Mouse (Mus musculus) adrenal gland, adult 18-20 months (tissue): ENCODE data around the gene Sema3g. TPM values are rescaled to one million over a fixed set of nuclear protein-coding genes. Genes with fewer than 3 reads are reported as not detected.

ENCODE experiments used
- DNase-seq, 2 experiments: peaks; one replicate each; pipeline ENCODE4 v3.0.0; 2021 to 2022; ENCODE audit warnings: low spot score in 2 of 2
- long read RNA-seq, 2 experiments: library from polyadenylated mRNA; stranded (forward); transcript quantifications; one replicate each; pipeline ENCODE4 v2.0.0; 2021
- total RNA-seq, 2 experiments: library from RNA; stranded (reverse); gene quantifications; 1 replicate in 1 of 2; 2 replicates in 1 of 2; pipeline ENCODE4 v1.2.3; 2021

Sema3g gene
- total RNA-seq, result 10 to 100 TPM in 1 of 2 experiments, 1 to 10 TPM in 1; 8.5 to 10.6 TPM
- long read RNA-seq, experiment 1, full-length matches to known transcripts, result 1 of 2 reads
- long read RNA-seq, experiment 1, partial matches to known transcripts, result 0 of 2 reads
- long read RNA-seq, experiment 1, other reads (novel, unspliced or antisense), result 1 of 2 reads
- long read RNA-seq, experiment 2, partial matches to known transcripts, result 4 of 4 reads
- long read RNA-seq, experiment 2, other reads (novel, unspliced or antisense), result 0 of 4 reads

- peak in 1 of 2 experiments; percentile 52 for DNase-seq
Measured at GRCm38 (mm10) chr14:31217666-31218065, at the start of gene Sema3g. Sema3g (plus strand) TSS chr14:31217860.

GRCm38 (mm10) chr14:31168425-31168824 is 49.2 kb upstream of the Sema3g start, which contains the start of gene Stab1:
Stab1 (minus strand) TSS chr14:31168641.
- DNase-seq, result peak in 1 of 2 experiments; percentile 21

- no peak for DNase-seq
Measured at GRCm38 (mm10) chr14:31169508-31169907, 48.2 kb upstream of the Sema3g start.

- DNase-seq, result no peak
Measured at GRCm38 (mm10) chr14:31170963-31171362, 46.7 kb upstream of the Sema3g start.

- no peak for DNase-seq
Measured at GRCm38 (mm10) chr14:31171386-31171785, 46.3 kb upstream of the Sema3g start.

- no peak for DNase-seq
Measured at GRCm38 (mm10) chr14:31171821-31172220, 45.8 kb upstream of the Sema3g start.

GRCm38 (mm10) chr14:31172781-31173455 is 44.7 kb upstream of the Sema3g start:
- peak in 1 of 2 experiments; percentile 28 for DNase-seq

- DNase-seq, result no peak
Measured at GRCm38 (mm10) chr14:31173537-31173936, 44.1 kb upstream of the Sema3g start.

GRCm38 (mm10) chr14:31177287-31177686 is 40.4 kb upstream of the Sema3g start:
- no peak for DNase-seq

- DNase-seq, result no peak
Measured at GRCm38 (mm10) chr14:31177715-31178114, 39.9 kb upstream of the Sema3g start.

- DNase-seq, result no peak
Measured at GRCm38 (mm10) chr14:31179677-31180365, 37.8 kb upstream of the Sema3g start.

- DNase-seq, result no peak
Measured at GRCm38 (mm10) chr14:31181512-31181911, 36.1 kb upstream of the Sema3g start.

GRCm38 (mm10) chr14:31182786-31183290 is 34.8 kb upstream of the Sema3g start:
- DNase-seq, result no peak

- no peak for DNase-seq
Measured at GRCm38 (mm10) chr14:31183541-31183940, 34.1 kb upstream of the Sema3g start.

GRCm38 (mm10) chr14:31184195-31184594 is 33.5 kb upstream of the Sema3g start:
- DNase-seq, result no peak

- peak in 1 of 2 experiments; percentile 49 for DNase-seq
Measured at GRCm38 (mm10) chr14:31186656-31187055, 31.0 kb upstream of the Sema3g start.

GRCm38 (mm10) chr14:31188771-31189181 is 28.9 kb upstream of the Sema3g start:
- no peak for DNase-seq

GRCm38 (mm10) chr14:31189348-31189747 is 28.3 kb upstream of the Sema3g start:
- DNase-seq, result no peak

- DNase-seq, result no peak
Measured at GRCm38 (mm10) chr14:31191936-31192335, 25.7 kb upstream of the Sema3g start.

GRCm38 (mm10) chr14:31193791-31194190 is 23.9 kb upstream of the Sema3g start:
- no peak for DNase-seq

GRCm38 (mm10) chr14:31194441-31194840 is 23.2 kb upstream of the Sema3g start:
- DNase-seq, result no peak
